Mouse (Mus musculus): ENCODE data around the gene Ntm. TPM values are rescaled to one million over a fixed set of nuclear protein-coding genes. Genes with fewer than 3 reads are reported as not detected.

Ntm gene
- total and polyA plus RNA-seq, 3 experiments = not detected

DNA sequence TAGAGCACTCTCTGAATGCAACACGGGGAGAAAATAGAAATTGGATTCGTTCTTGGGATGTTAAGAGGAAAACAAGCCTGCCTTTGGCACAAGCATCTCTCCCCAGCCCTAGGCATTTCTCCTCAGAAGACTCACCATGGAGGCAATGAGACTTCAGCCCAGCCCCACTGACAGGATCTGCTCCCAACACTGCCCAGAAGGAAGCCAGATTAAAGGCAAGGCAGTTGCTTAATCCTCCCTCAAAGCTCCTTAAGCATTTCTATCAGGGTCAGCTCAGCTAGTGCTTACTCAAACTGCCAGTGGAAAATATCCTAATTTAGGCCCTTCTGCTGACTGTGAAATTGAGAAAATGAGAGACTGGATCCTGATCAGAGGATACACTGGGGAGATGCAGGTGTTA, 443.8 kb downstream of the Ntm start:
- H3K9ac ChIP-seq (ENCODE audit: control insufficient read depth, low read depth, low read length, poor library complexity, severe bottlenecking) = no peak overlapping the region
- no peaks in the 10 kb centered on the region for H3K9me3 ChIP-seq (replicated peaks; ENCODE audit: insufficient read depth, low read length)
- H3K27ac ChIP-seq (ENCODE audit: control insufficient read depth, low read depth, low read length) = no peak overlapping the region
- TF ChIP-seq ZKSCAN1 (IDR thresholded peaks at IDR 0.05; ENCODE audit: low read depth, low read length) (no peak), USF2 (IDR thresholded peaks at IDR 0.05; ENCODE audit: borderline replicate concordance in 1 of 2, insufficient read depth in 1 of 2, low read depth in 1 of 2, low read length in 2 of 2) (no peak), ZMIZ1 (IDR thresholded peaks at IDR 0.05; ENCODE audit: low read depth, low read length) (no peak), MXI1 (IDR thresholded peaks at IDR 0.05; ENCODE audit: low read depth, low read length) (no peak), E2F4 (IDR thresholded peaks at IDR 0.05; ENCODE audit: borderline replicate concordance, low read depth, low read length) (no peak)
- no peaks in the 10 kb centered on the region for H3K79me2 ChIP-seq (ENCODE audit: control insufficient read depth, insufficient read depth, low read length, poor library complexity)
- H3K4me1 ChIP-seq (ENCODE audit: control insufficient read depth in 1 of 2, insufficient read depth in 2 of 2, low read length in 2 of 2) = no peaks in the 10 kb centered on the region
- H3K27me3 ChIP-seq (ENCODE audit: control insufficient read depth in 1 of 2, insufficient read depth in 2 of 2, low read length in 2 of 2) = no peaks in the 10 kb centered on the region
- H3K4me3 ChIP-seq (ENCODE audit: control insufficient read depth in 1 of 2, insufficient read depth in 1 of 2, low read depth in 2 of 2, low read length in 2 of 2) = no peak overlapping the region
- no peaks in the 10 kb centered on the region for H3K36me3 ChIP-seq (ENCODE audit: control insufficient read depth in 1 of 2, insufficient read depth in 2 of 2, low read length in 2 of 2)
- DNase-seq (ENCODE audit: low read depth, low spot score) = no peak

DNA sequence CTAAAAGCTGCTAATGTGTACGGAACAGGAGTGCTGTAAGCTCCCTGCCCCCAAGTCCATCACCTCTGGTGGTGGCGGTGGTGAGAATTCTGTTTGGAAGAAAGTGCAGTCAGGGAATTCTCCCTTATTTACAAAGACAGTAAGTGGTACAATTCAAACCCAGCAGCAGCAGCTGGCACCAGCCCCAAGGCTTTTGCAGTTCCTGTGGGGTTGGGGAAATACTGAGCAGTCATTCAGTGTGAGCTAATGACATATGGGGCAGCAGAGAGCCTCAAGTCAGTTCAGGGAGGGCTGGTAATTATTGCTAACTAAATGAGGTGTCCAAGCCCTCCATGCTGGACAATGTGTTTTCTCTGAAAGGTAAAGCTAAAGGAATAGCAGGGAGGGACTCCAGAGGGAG, 446.3 kb downstream of the Ntm start:
- Histone ChIP-seq H3K4me3 (ENCODE audit: control insufficient read depth in 1 of 2, insufficient read depth in 1 of 2, low read depth in 2 of 2, low read length in 2 of 2) (no peak overlapping the region), H3K27me3 (ENCODE audit: control insufficient read depth in 1 of 2, insufficient read depth in 2 of 2, low read length in 2 of 2) (no peaks in the 10 kb centered on the region), H3K4me1 (ENCODE audit: control insufficient read depth in 1 of 2, insufficient read depth in 2 of 2, low read length in 2 of 2) (no peaks in the 10 kb centered on the region), H3K36me3 (ENCODE audit: control insufficient read depth in 1 of 2, insufficient read depth in 2 of 2, low read length in 2 of 2) (no peaks in the 10 kb centered on the region), H3K9ac (ENCODE audit: control insufficient read depth, low read depth, low read length, poor library complexity, severe bottlenecking) (no peak overlapping the region), H3K9me3 (replicated peaks; ENCODE audit: insufficient read depth, low read length) (no peaks in the 10 kb centered on the region), H3K79me2 (ENCODE audit: control insufficient read depth, insufficient read depth, low read length, poor library complexity) (no peaks in the 10 kb centered on the region), H3K27ac (ENCODE audit: control insufficient read depth, low read depth, low read length) (no peak overlapping the region)
- no peak for DNase-seq (ENCODE audit: low read depth, low spot score)
- TF ChIP-seq MXI1 (IDR thresholded peaks at IDR 0.05; ENCODE audit: low read depth, low read length) = no peak
- TF ChIP-seq TBP (IDR thresholded peaks at IDR 0.05; ENCODE audit: low read depth, low read length) = no peak
- no peak for TF ChIP-seq POLR2A (IDR thresholded peaks at IDR 0.05; ENCODE audit: control insufficient read depth in 1 of 2, insufficient read depth in 1 of 2, low read depth in 1 of 2, low read length in 2 of 2, poor library complexity in 1 of 2)
- TF ChIP-seq POLR2AphosphoS2 (IDR thresholded peaks at IDR 0.05; ENCODE audit: low read length) = no peak
- TF ChIP-seq TCF12 (IDR thresholded peaks at IDR 0.05; ENCODE audit: low read depth, low read length) = no peak
- TF ChIP-seq USF2 (IDR thresholded peaks at IDR 0.05; ENCODE audit: borderline replicate concordance in 1 of 2, insufficient read depth in 1 of 2, low read depth in 1 of 2, low read length in 2 of 2) = no peak
- TF ChIP-seq MAX (IDR thresholded peaks at IDR 0.05; ENCODE audit: low read length) = no peak
- TF ChIP-seq RCOR1 (IDR thresholded peaks at IDR 0.05; ENCODE audit: low read depth, low read length) = no peak

DNA sequence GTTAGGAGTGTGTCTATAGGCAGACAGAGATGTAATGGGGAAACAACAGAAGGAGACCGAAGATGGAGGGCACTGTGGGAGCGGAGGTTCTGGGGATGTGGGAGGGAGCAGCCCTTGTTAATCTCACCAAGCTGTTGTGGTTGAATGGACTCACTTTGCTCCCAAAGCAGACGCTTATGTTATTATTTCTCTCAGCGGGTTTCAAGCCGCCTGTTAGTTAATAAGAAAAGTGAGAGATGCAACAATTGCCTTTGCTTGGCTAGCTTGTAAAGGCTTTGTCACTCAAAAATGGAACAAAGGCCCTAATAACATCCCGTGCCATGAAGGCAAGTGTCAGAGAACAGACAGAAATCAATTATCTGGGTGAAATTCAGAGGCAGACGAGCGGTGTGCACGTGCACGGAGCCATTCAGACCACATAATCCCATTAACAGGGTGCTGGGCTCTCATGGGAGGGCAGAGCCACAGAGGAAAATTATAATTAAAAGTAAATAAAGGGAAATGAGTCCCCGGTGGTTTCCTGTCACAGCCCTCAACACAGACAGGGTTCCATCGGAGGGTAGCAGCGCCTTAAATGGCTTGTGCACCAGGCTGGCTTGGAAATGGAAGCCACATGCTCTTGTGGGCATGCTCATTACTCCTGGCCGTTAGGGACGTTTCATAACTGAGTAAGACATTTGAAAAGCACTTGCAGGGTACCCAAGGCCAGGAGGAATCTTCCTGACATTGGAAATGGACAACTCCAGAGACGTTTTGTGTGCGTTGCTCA, 448.2 kb downstream of the Ntm start:
- H3K79me2 ChIP-seq (ENCODE audit: control insufficient read depth, insufficient read depth, low read length, poor library complexity) = no peaks in the 10 kb centered on the region
- no peak overlapping the region for H3K27ac ChIP-seq (ENCODE audit: control insufficient read depth, low read depth, low read length)
- no peak overlapping the region for H3K4me3 ChIP-seq (ENCODE audit: control insufficient read depth in 1 of 2, insufficient read depth in 1 of 2, low read depth in 2 of 2, low read length in 2 of 2)
- TF ChIP-seq KAT2A (conservative IDR thresholded peaks at IDR 0.05; ENCODE audit: low read depth, low read length) = no peak
- no peak for TF ChIP-seq MAZ (IDR thresholded peaks at IDR 0.05; ENCODE audit: low read depth, low read length)
- TF ChIP-seq CTCF (IDR thresholded peaks at IDR 0.05 in 2 of 3, conservative IDR thresholded peaks at IDR 0.05 in 1 of 3; ENCODE audit: control insufficient read depth in 1 of 3, insufficient read depth in 1 of 3, low read depth in 2 of 3, low read length in 3 of 3, poor library complexity in 1 of 3, severe bottlenecking in 1 of 3) = no peak
- TF ChIP-seq SMC3 (IDR thresholded peaks at IDR 0.05; ENCODE audit: low read depth, low read length) = no peak
- no peak for TF ChIP-seq ZNF384 (IDR thresholded peaks at IDR 0.05; ENCODE audit: low read depth, low read length)
- TF ChIP-seq TAL1 (IDR thresholded peaks at IDR 0.05; ENCODE audit: low read length) = no peak
- TF ChIP-seq E2F4 (IDR thresholded peaks at IDR 0.05; ENCODE audit: borderline replicate concordance, low read depth, low read length) = no peak
- no peak for TF ChIP-seq UBTF (IDR thresholded peaks at IDR 0.05; ENCODE audit: borderline replicate concordance, insufficient read depth, low read depth, low read length)
- TF ChIP-seq POLR2A (IDR thresholded peaks at IDR 0.05; ENCODE audit: control insufficient read depth in 1 of 2, insufficient read depth in 1 of 2, low read depth in 1 of 2, low read length in 2 of 2, poor library complexity in 1 of 2) = no peak
- TF ChIP-seq MXI1 (IDR thresholded peaks at IDR 0.05; ENCODE audit: low read depth, low read length) = no peak
- no peak for TF ChIP-seq ETS1 (IDR thresholded peaks at IDR 0.05; ENCODE audit: low read depth, low read length)
- TF ChIP-seq MYB (IDR thresholded peaks at IDR 0.05; ENCODE audit: low read depth, low read length) = no peak
- H3K4me1 ChIP-seq (ENCODE audit: control insufficient read depth in 1 of 2, insufficient read depth in 2 of 2, low read length in 2 of 2) = no peaks in the 10 kb centered on the region
- no peaks in the 10 kb centered on the region for H3K36me3 ChIP-seq (ENCODE audit: control insufficient read depth in 1 of 2, insufficient read depth in 2 of 2, low read length in 2 of 2)
- H3K9ac ChIP-seq (ENCODE audit: control insufficient read depth, low read depth, low read length, poor library complexity, severe bottlenecking) = no peak overlapping the region
- no peaks in the 10 kb centered on the region for H3K27me3 ChIP-seq (ENCODE audit: control insufficient read depth in 1 of 2, insufficient read depth in 2 of 2, low read length in 2 of 2)
- no peaks in the 10 kb centered on the region for H3K9me3 ChIP-seq (replicated peaks; ENCODE audit: insufficient read depth, low read length)
- no peak for DNase-seq (ENCODE audit: low read depth, low spot score)

Data from MEL (cell line).